Mouse (Mus musculus): ENCODE measurements around the gene Zfp788. TPM values are rescaled to one million over a fixed set of nuclear protein-coding genes. Genes with fewer than 3 reads are reported as not detected.
A peak's percentile ranks its signal among the peaks of the same experiment; 100 is the strongest.
"Not testable (repeated sequence)": the region's sequence is repeated elsewhere in the genome, so short reads cannot be mapped to it uniquely, and the experiment has no call there.

The Zfp788 gene
- 2.6 and 3.0 TPM in 2 replicates for polyA plus RNA-seq (2015; fragmentation: Nextera tagmentation; extraction: Ambion mirVana)

GRCm38 (mm10) chr7:41632409-41633220 lies at the start of gene Zfp788:
Gene Zfp788, plus strand, starts transcription at chr7:41633203.
- DNase-seq: peak; percentile 82
- no peaks in the 10 kb centered on the region for H3K9me3 ChIP-seq (replicated peaks)
- WGBS (ENCODE audit: insufficient replicate concordance): 3% methylated on average over 27 of the region's 27 CpGs
- peak within 1 kb of the TSS; percentile 87 for H3K4me2 ChIP-seq
- peak within 1 kb of the TSS; percentile 71 for H3K4me3 ChIP-seq (replicated peaks)
- H3K4me1 ChIP-seq (replicated peaks): peaks cover 20% of the 10 kb centered on the region
- ATAC-seq (ENCODE audit: low read depth): peak; percentile 93
- peak within 1 kb of the TSS; percentile 71 for H3K9ac ChIP-seq
- peak within 1 kb of the TSS; percentile 87 for H3K27ac ChIP-seq
- no peaks in the 10 kb centered on the region for H3K27me3 ChIP-seq
- peaks cover 21% of the 10 kb centered on the region for H3K36me3 ChIP-seq

GRCm38 (mm10) chr7:41587831-41588230 lies 45.2 kb upstream of the Zfp788 start:
- H3K9me3 ChIP-seq (replicated peaks); H3K4me1 ChIP-seq (replicated peaks); H3K27me3 ChIP-seq; H3K4me2 ChIP-seq; H3K36me3 ChIP-seq; ATAC-seq (ENCODE audit: low read depth); H3K4me3 ChIP-seq (replicated peaks); H3K27ac ChIP-seq; DNase-seq; H3K9ac ChIP-seq: not testable (repeated sequence)

GRCm38 (mm10) chr7:41598615-41599014 lies 34.4 kb upstream of the Zfp788 start:
- peak overlapping the region; percentile 79 for H3K4me2 ChIP-seq
- H3K9ac ChIP-seq: peak overlapping the region; percentile 79; the same call in 1 of the 2 replicates
- peaks cover 7% of the 10 kb centered on the region for H3K4me1 ChIP-seq (replicated peaks)
- H3K36me3 ChIP-seq: 0 out of 2 replicates have a peak, but pooled peaks cover 3% of the 10 kb centered on the region
- H3K9me3 ChIP-seq (replicated peaks): no peaks in the 10 kb centered on the region
- no peak overlapping the region for H3K27ac ChIP-seq
- ATAC-seq (ENCODE audit: low read depth): no peak
- DNase-seq: no peak
- H3K4me3 ChIP-seq (replicated peaks): peak overlapping the region; percentile 75
- WGBS (ENCODE audit: insufficient replicate concordance): 41% methylated on average over 5 of the region's 5 CpGs
- no peaks in the 10 kb centered on the region for H3K27me3 ChIP-seq

- ATAC-seq (ENCODE audit: low read depth): peak; percentile 98
- H3K4me2 ChIP-seq: peak within 1 kb of the TSS; percentile 79
- H3K4me1 ChIP-seq (replicated peaks): peaks cover 7% of the 10 kb centered on the region
- no peaks in the 10 kb centered on the region for H3K27me3 ChIP-seq
- H3K9ac ChIP-seq: peak within 1 kb of the TSS; percentile 79
- WGBS (ENCODE audit: insufficient replicate concordance): under 1% methylated on average over 41 of the region's 41 CpGs
- peak; percentile 84 for DNase-seq
- H3K36me3 ChIP-seq: 0 out of 2 replicates have a peak, but pooled peaks cover 3% of the 10 kb centered on the region
- H3K4me3 ChIP-seq (replicated peaks): peak within 1 kb of the TSS; percentile 75
- no peaks in the 10 kb centered on the region for H3K9me3 ChIP-seq (replicated peaks)
- peak within 1 kb of the TSS; percentile 63 for H3K27ac ChIP-seq
These were observed 33.8 kb upstream of the Zfp788 start, which contains the start of gene 2610021A01Rik for GRCm38 (mm10) chr7:41599034-41599813. Gene 2610021A01Rik, plus strand, starts transcription at chr7:41599230.

- Histone ChIP-seq H3K4me1 (replicated peaks) (peaks cover 7% of the 10 kb centered on the region), H3K4me2 (peak overlapping the region; percentile 79), H3K27ac (0 out of 2 replicates have a peak overlapping the region, but pooled peaks have one; percentile 63), H3K4me3 (replicated peaks) (peak overlapping the region; percentile 75), H3K27me3 (no peaks in the 10 kb centered on the region), H3K9ac (peak overlapping the region; percentile 79), H3K9me3 (replicated peaks) (no peaks in the 10 kb centered on the region), H3K36me3 (0 out of 2 replicates have a peak, but pooled peaks cover 3% of the 10 kb centered on the region)
- DNase-seq: no peak
- WGBS (ENCODE audit: insufficient replicate concordance): 11% methylated on average over 3 of the region's 3 CpGs
- no peak for ATAC-seq (ENCODE audit: low read depth)
These were observed 33.0 kb upstream of the Zfp788 start for GRCm38 (mm10) chr7:41599932-41600548.

GRCm38 (mm10) chr7:41611654-41612053 lies 21.3 kb upstream of the Zfp788 start:
- no peak for DNase-seq
- no peaks in the 10 kb centered on the region for H3K27me3 ChIP-seq
- H3K4me1 ChIP-seq (replicated peaks): peaks cover 9% of the 10 kb centered on the region
- ATAC-seq (ENCODE audit: low read depth): peak; percentile 74
- 36% methylated on average over 3 of the region's 3 CpGs for WGBS (ENCODE audit: insufficient replicate concordance)
- no peaks in the 10 kb centered on the region for H3K9me3 ChIP-seq (replicated peaks)
- peaks cover 37% of the 10 kb centered on the region for H3K36me3 ChIP-seq
- no peak overlapping the region for H3K27ac ChIP-seq
- no peak overlapping the region for H3K9ac ChIP-seq
- H3K4me2 ChIP-seq: no peak overlapping the region
- H3K4me3 ChIP-seq (replicated peaks): no peak overlapping the region

- 78% methylated on average over 1 of the region's 1 CpGs for WGBS (ENCODE audit: insufficient replicate concordance)
- H3K4me2 ChIP-seq: not testable (repeated sequence)
These were observed 16.8 kb upstream of the Zfp788 start for GRCm38 (mm10) chr7:41616241-41616640.

GRCm38 (mm10) chr7:41633221-41633984 lies 400 bp downstream of the Zfp788 start:
- ATAC-seq (ENCODE audit: low read depth) (peak; percentile 95), DNase-seq (peak; percentile 81)
- Histone ChIP-seq H3K27me3 (no peaks in the 10 kb centered on the region), H3K4me3 (replicated peaks) (peak overlapping the region; percentile 71), H3K9ac (peak overlapping the region; percentile 71), H3K4me2 (peak overlapping the region; percentile 87), H3K27ac (peak overlapping the region; percentile 87), H3K36me3 (peaks cover 20% of the 10 kb centered on the region), H3K9me3 (replicated peaks) (no peaks in the 10 kb centered on the region), H3K4me1 (replicated peaks) (peaks cover 20% of the 10 kb centered on the region)
- under 1% methylated on average over 26 of the region's 26 CpGs for WGBS (ENCODE audit: insufficient replicate concordance)

More at GRCm38 (mm10) chr7:41616241-41616640, 16.8 kb upstream of the Zfp788 start:
- not testable (repeated sequence) for H3K4me3 ChIP-seq (replicated peaks); H3K27ac ChIP-seq; H3K27me3 ChIP-seq; H3K4me1 ChIP-seq (replicated peaks); ATAC-seq (ENCODE audit: low read depth); H3K9me3 ChIP-seq (replicated peaks); H3K9ac ChIP-seq; DNase-seq
- H3K36me3 ChIP-seq: peaks cover 39% of the 10 kb centered on the region

GRCm38 (mm10) chr7:41674326-41674725 lies 41.3 kb downstream of the Zfp788 start:
- not testable (repeated sequence) for H3K9ac ChIP-seq

More at GRCm38 (mm10) chr7:41674326-41674725, 41.3 kb downstream of the Zfp788 start:
- not testable (repeated sequence) for H3K4me3 ChIP-seq (replicated peaks); H3K27ac ChIP-seq; H3K36me3 ChIP-seq; H3K4me2 ChIP-seq; H3K27me3 ChIP-seq; H3K4me1 ChIP-seq (replicated peaks); ATAC-seq (ENCODE audit: low read depth); H3K9me3 ChIP-seq (replicated peaks); DNase-seq
- WGBS (ENCODE audit: insufficient replicate concordance): 43% methylated on average over 1 of the region's 1 CpGs
